Mouse (Mus musculus) small intestine, adult 10 weeks (tissue): Measurements from ENCODE around the gene H2afy2. TPM values are rescaled to one million over a fixed set of nuclear protein-coding genes. Genes with fewer than 3 reads are reported as not detected.

Experiments
- polyA plus RNA-seq: library from polyadenylated mRNA; stranded (reverse); fragments of 350-450 nt; fragmentation: Illumina TruSeq; extraction: RNeasy Lipid Tissue Mini Kit (QIAGEN cat#74804); gene quantifications from one replicate; pipeline ENCODE4 v1.2.3, GENCODE M21; 2014; ENCODE audit warnings: low replicate concordance

The H2afy2 gene
- 2.9 TPM for polyA plus RNA-seq

GRCm38 (mm10) chr10:61783621-61784251 lies at the start of gene H2afy2:
TSS of gene H2afy2 (minus strand) at chr10:61784147.

GRCm38 (mm10) chr10:61714771-61715461 lies 69.0 kb downstream of the H2afy2 start, which contains the start of gene Aifm2:
TSS of gene Aifm2 (plus strand) at chr10:61715263.

DNA sequence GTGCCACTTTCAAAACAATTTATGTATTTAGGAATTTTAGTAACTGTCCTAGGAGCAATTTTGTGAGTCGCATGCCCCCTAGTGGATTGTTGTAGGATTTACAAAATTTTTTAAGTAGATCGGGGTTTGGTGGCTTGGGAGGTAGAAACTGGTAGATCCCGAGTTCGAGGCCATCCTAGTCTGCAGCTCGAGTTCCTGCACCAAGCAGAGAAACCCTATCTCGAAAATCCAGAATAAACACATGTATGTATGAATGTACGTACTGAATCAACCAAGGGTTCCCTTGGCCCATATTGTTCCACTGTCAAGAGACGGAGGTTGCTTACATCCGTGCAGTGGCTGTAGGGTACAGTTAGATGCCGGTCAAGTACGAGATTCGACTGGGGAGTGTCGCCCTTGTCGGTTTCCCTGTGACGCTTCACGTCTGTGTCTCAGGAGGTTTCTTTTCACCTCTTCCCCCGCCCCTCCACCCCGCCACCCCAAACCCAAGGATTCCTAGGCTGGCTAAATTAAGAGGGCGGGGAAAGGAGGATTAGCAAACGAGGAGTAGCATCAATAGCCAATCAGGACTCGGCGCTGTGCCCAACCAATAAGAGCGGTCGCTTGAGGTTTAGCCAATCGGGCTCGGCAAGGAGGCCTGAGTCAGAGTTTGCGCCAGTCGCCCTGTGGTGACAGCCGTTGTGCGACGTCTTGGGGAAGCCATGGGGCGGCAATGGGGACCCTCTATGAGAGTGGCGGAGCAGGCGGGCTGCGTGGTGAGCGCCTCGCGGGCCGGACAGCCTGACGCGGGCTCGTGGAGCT lies 88.9 kb downstream of the H2afy2 start, which contains the start of gene Tysnd1:
TSS of gene Tysnd1 (plus strand) at position 645 of the 801 bp plus-strand sequence.

Other genes starting within 250 kb of the H2afy2 start
- not detected for gene Npffr1, start 188.7 kb downstream of the H2afy2 start, polyA plus RNA-seq
- 839 TPM for gene Ppa1, start 135.6 kb downstream of the H2afy2 start, polyA plus RNA-seq
- 157 TPM for gene Sar1a, start 103.8 kb downstream of the H2afy2 start, polyA plus RNA-seq
- 0.48 TPM for gene Tysnd1, start 88.6 kb downstream of the H2afy2 start, polyA plus RNA-seq
- gene Aifm2, start 68.9 kb downstream of the H2afy2 start, polyA plus RNA-seq: 2.0 TPM
- 5.9 TPM for gene Col13a1, start 195.0 kb upstream of the H2afy2 start, polyA plus RNA-seq